Mouse (Mus musculus) limb, embryonic 12.5 days (tissue): ENCODE results near the gene Litaf. TPM values are rescaled to one million over a fixed set of nuclear protein-coding genes. Genes with fewer than 3 reads are reported as not detected.

ENCODE experiments used
- ATAC-seq: fragments of 200-750 bp; cut with Nextera tagmentation; 2 replicates; pipeline ENCODE4 v1.8.0; 2017; ENCODE audit warnings: low read depth, moderate TSS enrichment; ENCODE audit not compliant: insufficient number of reproducible peaks, insufficient read depth, low FRiP score, low TSS enrichment
- H3K27ac ChIP-seq: fragments of 300-500 bp; sonication (generic); 2 replicates; pipeline ENCODE4 v1.5.1; 2016; ENCODE audit warnings: mild to moderate bottlenecking, moderate library complexity
- H3K27me3 ChIP-seq: fragments of 300-500 bp; sonication (generic); 2 replicates; pipeline ENCODE4 v1.6.1; 2016; ENCODE audit warnings: mild to moderate bottlenecking, moderate library complexity
- H3K36me3 ChIP-seq: fragments of 300-500 bp; sonication (generic); 2 replicates; pipeline ENCODE4 v1.6.1; 2016; ENCODE audit warnings: mild to moderate bottlenecking, moderate library complexity
- H3K4me1 ChIP-seq: fragments of 300-500 bp; sonication (generic); replicated peaks from 2 replicates; pipeline ENCODE4 v1.6.1; 2016
- H3K4me2 ChIP-seq: fragments of 300-500 bp; sonication (generic); 2 replicates; pipeline ENCODE4 v1.6.1; 2016; ENCODE audit warnings: mild to moderate bottlenecking, moderate library complexity
- H3K4me3 ChIP-seq: fragments of 300-500 bp; sonication (generic); replicated peaks from 2 replicates; pipeline ENCODE4 v1.5.1; 2016; ENCODE audit warnings: mild to moderate bottlenecking
- H3K9ac ChIP-seq: fragments of 300-500 bp; sonication (generic); replicated peaks from 2 replicates; pipeline ENCODE4 v1.6.1; 2016; ENCODE audit warnings: mild to moderate bottlenecking, moderate library complexity
- H3K9me3 ChIP-seq: fragments of 300-500 bp; sonication (generic); 2 replicates; pipeline ENCODE4 v1.6.1; 2016; ENCODE audit warnings: mild to moderate bottlenecking, moderate library complexity
- WGBS: fragments of 180-500 bp; shearing (Covaris S2); methylation state at CpG from one replicate; pipeline ENCODE4 v1.1.7; 2016; 5-methylcytosine and 5-hydroxymethylcytosine counted together
- polyA plus RNA-seq: library from polyadenylated mRNA; unstranded; fragments of >200 nt; fragmentation: Nextera tagmentation; extraction: Ambion mirVana; gene quantifications from 2 replicates; pipeline ENCODE4 v1.2.1, GENCODE M21; 2016

Litaf gene
- polyA plus RNA-seq, 1 experiment from 2014 or later, result 103 TPM

DNA sequence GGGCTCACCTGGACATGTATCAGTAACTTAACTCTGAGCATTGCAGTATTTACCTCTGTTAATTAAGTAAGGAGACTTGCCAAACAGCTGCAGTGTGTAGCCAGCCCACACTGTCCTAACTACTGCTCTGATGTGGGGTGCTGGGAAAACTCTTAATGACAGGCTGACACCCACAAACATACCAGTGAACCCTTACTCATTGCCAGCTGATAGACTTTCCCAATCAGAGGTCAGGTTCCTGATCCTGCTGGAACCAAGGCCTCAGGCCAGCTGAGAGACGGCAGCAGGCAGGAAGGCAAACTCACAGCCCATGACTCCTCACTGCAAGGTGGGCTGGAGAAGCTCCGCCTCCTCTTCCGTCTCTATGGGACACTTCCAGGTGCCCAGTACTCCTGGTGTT lies 113.1 kb downstream of the Litaf start:
- no peaks in the 10 kb centered on the region for H3K27me3 ChIP-seq
- H3K27ac ChIP-seq, result no peak overlapping the region
- 85% methylated on average over 3 of the region's 3 CpGs for WGBS
- no peak overlapping the region for H3K9ac ChIP-seq
- no peak overlapping the region for H3K4me2 ChIP-seq
- H3K4me1 ChIP-seq, result peaks cover 4% of the 10 kb centered on the region; the same call in 1 of the 2 replicates
- H3K9me3 ChIP-seq, result no peaks in the 10 kb centered on the region
- H3K36me3 ChIP-seq, result peaks cover 13% of the 10 kb centered on the region
- no peak overlapping the region for H3K4me3 ChIP-seq
- ATAC-seq, result no peak

DNA sequence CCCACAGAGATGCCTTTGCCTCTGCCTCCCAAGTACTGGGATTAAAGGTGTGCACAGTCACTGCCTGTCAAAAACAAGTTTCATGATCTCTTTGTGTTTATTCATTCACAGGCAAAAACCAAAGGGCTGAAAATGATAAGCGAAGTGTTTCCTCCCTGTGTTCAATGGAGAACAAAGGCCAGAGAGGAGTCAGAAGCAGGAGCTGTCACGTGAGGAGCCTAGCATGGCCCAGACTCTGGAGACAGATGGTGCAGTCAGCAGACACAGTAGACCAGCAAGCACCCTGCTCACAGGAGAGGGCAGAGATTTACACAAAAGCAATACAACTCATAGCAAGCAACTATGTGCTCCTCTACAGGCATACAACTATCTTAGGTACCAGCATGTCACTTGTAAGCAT lies 113.9 kb downstream of the Litaf start:
- H3K36me3 ChIP-seq, result peaks cover 11% of the 10 kb centered on the region; the same call in 1 of the 2 replicates
- no peak overlapping the region for H3K4me2 ChIP-seq
- H3K9me3 ChIP-seq, result no peaks in the 10 kb centered on the region
- H3K27ac ChIP-seq, result no peak overlapping the region
- no peaks in the 10 kb centered on the region for H3K27me3 ChIP-seq
- WGBS, result 65% methylated on average over 2 of the region's 2 CpGs
- no peak overlapping the region for H3K9ac ChIP-seq
- ATAC-seq, result no peak
- 0 out of 2 replicates have a peak, but pooled peaks cover 4% of the 10 kb centered on the region for H3K4me1 ChIP-seq
- H3K4me3 ChIP-seq, result no peak overlapping the region

DNA sequence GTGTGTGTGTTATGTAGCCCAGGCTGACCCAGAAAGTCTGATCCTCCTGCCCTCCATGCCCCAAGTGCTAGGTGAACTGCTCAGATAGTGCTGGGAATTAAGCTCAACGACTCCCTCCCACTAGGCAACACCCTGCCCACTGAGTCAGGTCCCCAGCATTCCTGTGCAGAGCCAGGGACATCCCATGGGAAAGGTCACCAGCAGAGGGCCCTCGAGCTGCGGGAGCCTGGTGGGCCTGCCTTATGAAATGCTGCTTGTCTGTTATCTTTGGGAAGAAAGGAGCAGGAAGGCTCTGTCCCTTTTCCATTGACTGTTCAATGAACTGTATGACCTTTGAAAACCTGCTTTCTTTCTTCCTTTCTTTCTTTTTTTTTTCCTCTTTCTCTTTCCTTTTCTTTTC lies 114.4 kb downstream of the Litaf start:
- H3K4me1 ChIP-seq, result 0 out of 2 replicates have a peak, but pooled peaks cover 4% of the 10 kb centered on the region
- no peak overlapping the region for H3K9ac ChIP-seq
- H3K36me3 ChIP-seq, result peaks cover 11% of the 10 kb centered on the region; the same call in 1 of the 2 replicates
- no peak overlapping the region for H3K27ac ChIP-seq
- H3K4me2 ChIP-seq, result no peak overlapping the region
- no peak overlapping the region for H3K4me3 ChIP-seq
- no peak for ATAC-seq
- no peaks in the 10 kb centered on the region for H3K27me3 ChIP-seq
- H3K9me3 ChIP-seq, result no peaks in the 10 kb centered on the region
- 5% methylated on average over 3 of the region's 3 CpGs for WGBS

DNA sequence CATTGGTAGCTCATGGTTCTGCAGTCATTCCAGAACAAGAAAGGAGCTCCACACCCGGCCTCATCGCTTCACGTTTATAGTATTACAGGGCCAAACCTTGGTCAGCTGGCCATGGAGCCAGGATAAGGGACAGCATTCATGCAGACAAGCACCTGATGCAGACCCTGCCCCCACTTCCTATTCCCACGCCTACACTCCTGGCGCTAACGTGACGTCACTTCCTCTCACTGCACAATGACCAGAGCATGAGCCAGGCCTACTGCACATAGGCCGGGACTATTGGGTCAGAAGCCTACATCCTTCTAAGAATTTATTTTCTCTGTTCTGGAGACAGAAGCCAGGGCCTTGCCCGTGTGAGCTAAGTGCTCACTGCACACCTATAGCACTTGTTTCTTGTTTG lies 115.4 kb downstream of the Litaf start:
- H3K4me1 ChIP-seq, result 0 out of 2 replicates have a peak, but pooled peaks cover 4% of the 10 kb centered on the region
- no peak overlapping the region for H3K4me2 ChIP-seq
- 82% methylated on average over 9 of the region's 9 CpGs for WGBS
- H3K36me3 ChIP-seq, result peaks cover 5% of the 10 kb centered on the region; the same call in 1 of the 2 replicates
- no peaks in the 10 kb centered on the region for H3K9me3 ChIP-seq
- no peak for ATAC-seq
- no peaks in the 10 kb centered on the region for H3K27me3 ChIP-seq
- no peak overlapping the region for H3K9ac ChIP-seq
- H3K4me3 ChIP-seq, result no peak overlapping the region
- H3K27ac ChIP-seq, result no peak overlapping the region

DNA sequence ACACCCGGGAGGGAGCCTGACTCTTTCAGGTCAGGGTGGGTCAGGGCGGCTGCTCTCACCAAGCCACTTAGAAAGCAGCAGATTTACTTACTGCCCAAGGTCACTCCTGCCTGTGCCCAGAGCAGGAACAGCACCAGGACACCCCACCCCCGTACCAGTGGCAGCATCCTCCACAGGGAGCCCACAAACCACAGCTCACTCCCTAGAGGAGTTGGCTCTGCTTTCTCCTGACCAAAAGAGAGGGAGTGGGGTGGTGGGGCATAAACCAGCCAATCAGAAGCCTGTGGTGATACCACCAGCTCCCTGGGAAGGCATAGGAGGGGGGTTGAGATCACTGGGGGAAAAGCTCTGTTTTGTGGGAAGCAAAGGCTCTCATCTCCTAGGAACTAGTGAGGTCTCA lies 118.2 kb downstream of the Litaf start:
- Histone ChIP-seq H3K9me3 (no peaks in the 10 kb centered on the region), H3K36me3 (no peaks in the 10 kb centered on the region), H3K4me1 (0 out of 2 replicates have a peak, but pooled peaks cover 4% of the 10 kb centered on the region), H3K4me2 (no peak overlapping the region), H3K27me3 (no peaks in the 10 kb centered on the region), H3K9ac (no peak overlapping the region), H3K27ac (no peak overlapping the region), H3K4me3 (no peak overlapping the region)
- WGBS, result 30% methylated on average over 3 of the region's 3 CpGs
- no peak for ATAC-seq

DNA sequence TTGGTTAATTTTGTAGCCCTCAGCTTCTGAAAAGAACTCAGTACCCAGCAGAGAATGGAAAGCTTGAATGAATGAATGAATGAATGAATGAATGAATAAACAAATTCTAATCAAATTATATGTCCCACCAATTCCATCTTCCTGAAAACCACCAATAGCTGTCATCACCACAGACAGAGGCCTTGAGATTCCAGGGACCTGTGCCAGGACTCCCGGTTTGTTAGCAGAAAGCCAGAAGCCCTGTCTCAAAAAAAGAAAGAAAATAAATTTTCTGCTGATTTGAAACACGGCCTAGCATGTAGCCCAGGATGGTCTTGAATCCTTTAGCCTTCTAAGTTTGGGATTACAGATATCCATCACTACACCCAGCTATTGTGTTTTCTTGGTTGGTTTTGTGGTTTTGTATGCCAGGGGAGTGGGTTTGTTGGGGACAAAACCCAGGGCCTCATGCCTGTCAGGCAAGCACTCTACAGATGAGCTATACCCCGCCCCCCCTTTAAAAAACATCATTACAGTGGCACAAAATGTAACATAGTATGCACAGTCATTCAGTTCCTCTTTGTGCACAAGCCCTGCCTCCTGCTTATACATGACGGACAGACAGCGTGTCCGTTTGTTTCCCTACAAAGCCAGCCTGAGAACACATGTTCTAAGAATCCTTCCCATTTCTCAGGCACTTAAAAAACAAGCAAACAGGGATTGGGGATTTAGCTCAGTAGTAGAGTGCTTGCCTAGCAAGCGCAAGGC lies 120.4 kb downstream of the Litaf start:
- Histone ChIP-seq H3K27me3 (no peaks in the 10 kb centered on the region), H3K4me2 (no peak overlapping the region), H3K9ac (no peak overlapping the region), H3K4me3 (no peak overlapping the region), H3K9me3 (no peaks in the 10 kb centered on the region), H3K4me1 (0 out of 2 replicates have a peak, but pooled peaks cover 4% of the 10 kb centered on the region), H3K36me3 (no peaks in the 10 kb centered on the region), H3K27ac (no peak overlapping the region)
- ATAC-seq, result no peak
- 88% methylated on average over 7 of the region's 7 CpGs for WGBS

DNA sequence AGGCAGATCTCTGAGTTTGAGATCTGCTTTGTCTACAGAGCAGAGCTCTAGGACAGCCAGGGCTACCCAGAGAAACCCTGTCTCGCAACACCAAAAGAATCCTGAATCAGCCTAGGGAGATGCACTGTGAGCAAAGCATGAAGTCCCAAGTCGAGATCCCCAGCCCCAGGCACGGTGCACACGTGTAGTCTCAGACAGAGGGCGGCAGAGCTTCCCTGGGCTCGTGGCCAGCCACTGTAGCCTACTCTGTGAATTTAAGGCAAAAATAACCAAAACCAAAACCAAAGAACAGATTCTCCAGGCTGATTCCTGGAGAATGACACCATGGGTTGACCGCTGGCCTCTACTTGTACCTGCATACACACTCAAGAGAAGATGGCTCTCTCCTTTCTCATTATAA lies 121.4 kb downstream of the Litaf start:
- Histone ChIP-seq H3K4me1 (0 out of 2 replicates have a peak, but pooled peaks cover 4% of the 10 kb centered on the region), H3K4me2 (no peak overlapping the region), H3K27me3 (no peaks in the 10 kb centered on the region), H3K36me3 (no peaks in the 10 kb centered on the region), H3K9ac (no peak overlapping the region), H3K4me3 (no peak overlapping the region), H3K27ac (no peak overlapping the region), H3K9me3 (no peaks in the 10 kb centered on the region)
- no peak for ATAC-seq
- 79% methylated on average over 7 of the region's 7 CpGs for WGBS

DNA sequence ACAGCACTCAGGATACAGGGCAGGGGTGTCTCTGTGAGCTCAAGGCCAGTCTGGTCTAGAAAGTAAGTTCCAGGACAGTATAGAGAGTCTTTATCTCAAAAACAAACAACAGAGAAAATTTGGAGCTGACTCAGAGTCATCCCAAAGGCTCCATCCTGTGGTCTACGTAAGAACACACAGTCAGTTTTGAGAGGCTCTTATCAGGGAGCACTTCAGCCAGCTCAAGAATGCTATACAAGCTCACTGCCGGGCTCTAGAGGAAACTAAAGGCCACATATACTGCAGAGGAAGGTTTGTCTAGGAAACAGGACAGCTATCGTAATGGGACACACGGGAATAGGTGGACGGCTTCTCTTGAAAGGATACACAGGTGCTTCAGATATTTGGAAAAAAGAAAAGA lies 122.7 kb downstream of the Litaf start:
- Histone ChIP-seq H3K4me2 (no peak overlapping the region), H3K27me3 (no peaks in the 10 kb centered on the region), H3K9me3 (no peaks in the 10 kb centered on the region), H3K4me1 (0 out of 2 replicates have a peak, but pooled peaks cover 4% of the 10 kb centered on the region), H3K27ac (no peak overlapping the region), H3K4me3 (no peak overlapping the region), H3K36me3 (no peaks in the 10 kb centered on the region), H3K9ac (no peak overlapping the region)
- 80% methylated on average over 5 of the region's 5 CpGs for WGBS
- ATAC-seq, result no peak

DNA sequence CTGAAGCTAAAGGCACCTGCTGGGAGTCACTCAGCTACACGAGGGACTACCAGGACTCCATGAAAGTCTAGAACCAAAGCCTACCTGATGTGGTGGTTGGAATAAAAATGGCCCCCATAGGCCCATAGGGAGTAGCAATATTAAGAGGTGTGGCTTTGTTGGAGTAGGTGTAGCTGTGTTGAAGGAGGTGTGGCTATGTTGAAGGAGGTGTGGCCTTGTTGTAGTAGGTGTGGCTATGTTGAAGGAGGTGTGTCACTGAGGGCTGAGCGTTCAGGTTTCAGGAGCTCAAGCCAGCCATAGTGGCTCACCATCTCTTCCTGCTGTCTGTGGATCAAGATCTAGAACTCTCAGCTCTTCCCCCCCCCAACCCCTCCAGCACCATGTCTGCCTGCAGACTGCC lies 125.3 kb downstream of the Litaf start:
- no peak for ATAC-seq
- Histone ChIP-seq H3K9ac (no peak overlapping the region), H3K27me3 (no peaks in the 10 kb centered on the region), H3K4me2 (no peak overlapping the region), H3K36me3 (no peaks in the 10 kb centered on the region), H3K9me3 (no peaks in the 10 kb centered on the region), H3K27ac (no peak overlapping the region), H3K4me1 (no peaks in the 10 kb centered on the region), H3K4me3 (no peak overlapping the region)
- WGBS, result 80% methylated on average over 2 of the region's 2 CpGs

DNA sequence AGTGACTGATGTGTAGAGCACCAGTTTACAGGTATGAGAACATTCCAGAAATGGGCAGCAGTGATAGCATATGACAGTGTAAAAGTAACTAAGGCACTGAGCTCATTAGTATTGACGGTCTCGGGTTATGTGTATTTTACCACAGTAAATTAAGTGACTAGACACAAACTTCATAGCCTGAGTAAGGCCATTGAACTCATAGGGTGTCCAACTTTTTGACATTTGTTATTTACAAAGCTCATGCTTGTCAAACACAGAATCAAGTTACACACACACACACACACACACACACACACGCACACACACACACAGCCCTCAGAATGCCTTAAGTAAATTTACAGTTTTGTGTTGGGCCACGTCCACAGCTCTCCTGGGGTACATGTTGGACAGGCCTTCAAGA lies 126.0 kb downstream of the Litaf start:
- no peak overlapping the region for H3K4me3 ChIP-seq
- no peak overlapping the region for H3K27ac ChIP-seq
- no peak overlapping the region for H3K9ac ChIP-seq
- WGBS, result 92% methylated on average over 4 of the region's 4 CpGs
- no peaks in the 10 kb centered on the region for H3K4me1 ChIP-seq
- ATAC-seq, result no peak
- no peak overlapping the region for H3K4me2 ChIP-seq
- H3K36me3 ChIP-seq, result no peaks in the 10 kb centered on the region
- no peaks in the 10 kb centered on the region for H3K27me3 ChIP-seq
- no peaks in the 10 kb centered on the region for H3K9me3 ChIP-seq

DNA sequence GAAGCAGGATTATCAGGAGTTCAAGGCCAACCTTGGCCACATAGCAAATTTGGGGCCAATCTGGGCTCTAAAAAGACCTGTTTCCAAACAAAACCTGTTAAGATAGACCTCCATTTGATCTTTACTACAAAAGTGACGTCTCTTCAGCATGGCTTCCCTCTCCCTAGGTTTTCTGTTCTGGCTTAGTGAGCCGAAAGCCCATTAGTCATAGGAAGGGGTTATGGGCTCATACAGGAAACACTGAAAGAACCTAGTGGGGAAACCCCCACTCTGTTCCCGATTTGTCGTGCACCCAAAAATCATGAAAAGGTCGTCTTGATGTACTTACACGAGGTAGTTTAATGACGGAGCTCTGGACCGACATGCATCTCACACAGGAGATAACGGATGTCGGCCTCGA lies 128.5 kb downstream of the Litaf start:
- whole genome bisulfite sequencing, result 43% methylated on average over 11 of the region's 11 CpGs
- H3K27me3 ChIP-seq, result no peaks in the 10 kb centered on the region
- no peak overlapping the region for H3K4me2 ChIP-seq
- no peaks in the 10 kb centered on the region for H3K9me3 ChIP-seq
- no peak overlapping the region for H3K4me3 ChIP-seq
- no peaks in the 10 kb centered on the region for H3K36me3 ChIP-seq
- H3K4me1 ChIP-seq, result no peaks in the 10 kb centered on the region
- no peak overlapping the region for H3K9ac ChIP-seq
- no peak for ATAC-seq
- no peak overlapping the region for H3K27ac ChIP-seq
